Mouse (Mus musculus) neutrophil, adult 83 days (primary cell): Measurements from ENCODE around the gene Gyg. TPM values are rescaled to one million over a fixed set of nuclear protein-coding genes. Genes with fewer than 3 reads are reported as not detected.

Experiments
- total RNA-seq, 2 experiments: library from RNA; stranded (reverse); gene quantifications; one replicate each; pipeline ENCODE4 v1.2.4; 2023

The Gyg gene
- total RNA-seq, result 100 to 1,000 TPM; 133 to 152 TPM

DNA sequence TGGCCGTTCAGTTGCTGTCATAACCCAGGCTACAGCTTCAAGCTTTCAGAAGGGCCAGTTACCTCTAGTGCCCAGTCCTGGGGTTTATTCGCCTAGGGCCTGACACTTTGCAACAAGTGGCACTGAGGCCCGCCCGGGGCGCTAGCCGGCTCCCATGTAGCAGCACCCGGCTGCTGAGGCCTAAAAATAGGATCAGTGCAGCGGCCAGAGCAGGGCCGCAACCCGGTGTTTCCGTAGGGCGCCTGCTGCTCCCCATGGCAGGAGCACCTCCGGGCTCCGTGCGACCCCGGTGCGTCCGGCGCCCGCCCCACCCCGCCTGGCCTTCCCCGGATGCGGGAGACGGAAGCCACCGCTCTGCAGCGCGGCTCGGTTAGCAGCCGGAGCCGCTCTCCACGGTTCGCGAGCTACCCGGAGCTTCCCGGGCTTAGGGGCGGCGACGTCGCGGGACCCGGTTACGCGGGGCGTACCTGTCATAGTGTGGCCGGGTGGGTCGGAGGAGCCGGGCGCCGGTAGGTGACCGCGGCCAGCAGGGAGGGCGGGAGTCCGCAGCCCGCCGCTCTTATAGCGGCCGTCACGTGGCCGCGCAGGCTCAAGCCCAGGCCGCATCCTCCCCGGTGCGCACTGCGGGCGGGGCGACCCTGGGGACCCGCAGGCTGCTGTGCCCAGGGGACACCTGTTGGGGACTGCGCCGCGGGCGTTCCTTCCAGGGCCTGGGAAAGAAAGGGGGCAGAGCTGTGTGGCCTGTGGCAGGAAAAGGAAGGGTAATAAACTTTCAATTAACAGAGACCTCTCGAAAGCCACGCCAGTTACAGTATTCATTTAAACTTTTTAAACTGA, at the start of gene Gyg:
Gyg (minus strand) TSS at position 787 of the 837 bp plus-strand sequence.

Other genes with a start within 250 kb of the Gyg start
- 1 to 10 TPM in 1 of 2 experiments, under 1 TPM in 1; 0.61 to 1.2 TPM for gene Cp, start 198.3 kb downstream of the Gyg start, total RNA-seq
- 10 to 100 TPM; 66.8 to 74.0 TPM for gene Hps3, start 120.0 kb downstream of the Gyg start, total RNA-seq
- gene Hltf, start 97.5 kb downstream of the Gyg start, total RNA-seq, result 10 to 100 TPM; 31.9 to 33.6 TPM
- 1 to 10 TPM; 8.4 to 9.2 TPM for gene Cpa3, start 86.9 kb upstream of the Gyg start, total RNA-seq
- gene Cpb1, start 120.4 kb upstream of the Gyg start, total RNA-seq, result not detected
- gene Agtr1b, start 211.9 kb upstream of the Gyg start, total RNA-seq, result not detected